Mouse (Mus musculus) mesoderm, embryonic 11.5 days (tissue): ENCODE measurements around the gene Srsf5.
A peak's percentile ranks its signal among the peaks of the same experiment; 100 is the strongest.

ENCODE experiments used
- DNase-seq: peaks from one replicate; pipeline ENCODE4 v3.0.0-alpha.2; 2012; ENCODE audit warnings: low read depth, low spot score

Srsf5 gene

DNA sequence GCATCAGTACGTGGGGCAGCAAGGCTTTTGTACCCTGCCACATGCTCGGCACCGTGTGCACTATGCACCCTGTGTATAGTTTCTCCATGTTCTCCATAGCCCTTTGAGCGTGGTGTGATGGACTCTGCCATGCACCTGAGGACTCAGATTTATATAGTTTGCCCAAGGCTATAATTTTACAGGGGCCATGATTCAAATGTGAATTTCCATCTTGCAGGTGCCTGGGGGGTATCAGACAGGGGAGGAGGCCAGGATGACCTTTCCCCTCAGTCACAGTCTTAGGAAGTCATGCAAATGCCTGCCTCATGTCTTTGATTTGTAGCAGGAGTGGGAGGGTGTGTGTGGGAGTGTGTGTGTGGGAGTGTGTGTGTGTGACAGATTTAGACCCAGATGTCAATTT, 52.3 kb downstream of the Srsf5 start:
- DNase-seq = no peak

DNA sequence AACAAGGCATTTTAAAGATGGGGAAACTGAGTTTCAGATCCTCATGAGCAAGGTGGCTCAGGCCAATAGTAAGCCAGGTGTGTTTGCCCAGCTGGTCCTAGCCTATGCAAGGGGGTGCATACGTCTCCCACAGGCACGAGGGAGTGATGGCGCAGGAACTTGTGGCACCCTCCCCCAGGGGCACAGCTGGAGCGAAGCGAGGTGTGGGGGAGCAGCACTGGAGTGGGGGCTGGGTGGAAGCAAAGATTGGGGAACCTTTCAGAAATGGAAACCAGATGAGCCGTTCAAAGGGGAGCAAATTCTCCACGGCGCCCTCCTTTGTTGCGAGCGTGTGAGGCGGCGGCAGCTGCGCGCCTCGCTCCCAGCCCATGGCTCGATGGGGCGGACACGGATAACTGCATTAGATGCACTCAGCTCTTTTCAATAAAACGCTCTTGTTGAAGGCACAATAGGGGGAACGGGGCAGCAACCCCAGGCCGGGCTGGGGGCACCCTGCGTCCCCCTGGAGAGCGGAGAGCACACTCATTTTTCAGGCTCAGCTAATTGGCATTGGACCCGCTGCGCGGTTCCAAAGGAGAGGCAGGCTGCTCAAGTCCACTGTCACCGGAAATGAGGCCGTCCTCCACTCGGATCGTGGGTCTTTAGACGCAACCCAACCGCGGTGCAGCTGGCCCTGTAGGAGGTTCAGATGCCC, 53.4 kb downstream of the Srsf5 start:
- peak; percentile 74 for DNase-seq
